Mouse (Mus musculus): ENCODE data around the gene Qrfp. TPM values are rescaled to one million over a fixed set of nuclear protein-coding genes. Genes with fewer than 3 reads are reported as not detected.

Qrfp gene
- total and polyA plus RNA-seq, 3 experiments = 0.13 TPM; not detected in 2

DNA sequence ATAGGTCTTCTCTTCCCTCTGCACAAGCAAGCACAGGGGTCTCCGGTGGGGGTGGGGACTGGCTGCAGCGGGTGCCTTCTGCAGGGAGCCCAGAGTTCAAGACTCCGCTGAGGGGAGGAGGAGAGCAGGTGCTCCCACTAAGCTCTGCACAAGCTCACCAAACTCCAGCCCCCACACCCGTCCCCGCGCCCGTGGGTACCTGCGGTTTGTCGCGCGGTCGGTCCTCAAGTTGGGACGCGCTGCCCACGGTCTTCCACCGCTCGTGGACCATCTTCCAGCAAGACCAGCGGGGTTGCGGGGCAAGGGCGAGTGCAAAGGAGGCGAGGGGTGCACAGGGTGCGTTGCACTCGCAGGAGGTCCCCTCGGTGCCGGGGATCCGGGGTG lies 35.1 kb upstream of the Qrfp start:
- DNase-seq (ENCODE audit: low read depth, low spot score) = no peak
- Histone ChIP-seq H3K9ac (ENCODE audit: control insufficient read depth, low read depth, low read length, poor library complexity, severe bottlenecking) (no peak overlapping the region), H3K27ac (ENCODE audit: control insufficient read depth, low read depth, low read length) (no peak overlapping the region), H3K9me3 (replicated peaks; ENCODE audit: insufficient read depth, low read length) (no peaks in the 10 kb centered on the region), H3K4me3 (ENCODE audit: control insufficient read depth in 1 of 2, insufficient read depth in 1 of 2, low read depth in 2 of 2, low read length in 2 of 2) (no peak overlapping the region), H3K79me2 (ENCODE audit: control insufficient read depth, insufficient read depth, low read length, poor library complexity) (no peaks in the 10 kb centered on the region), H3K27me3 (ENCODE audit: control insufficient read depth in 1 of 2, insufficient read depth in 2 of 2, low read length in 2 of 2) (no peaks in the 10 kb centered on the region), H3K4me1 (ENCODE audit: control insufficient read depth in 1 of 2, insufficient read depth in 2 of 2, low read length in 2 of 2) (no peaks in the 10 kb centered on the region), H3K36me3 (ENCODE audit: control insufficient read depth in 1 of 2, insufficient read depth in 2 of 2, low read length in 2 of 2) (no peaks in the 10 kb centered on the region)
- TF ChIP-seq USF2 (IDR thresholded peaks at IDR 0.05; ENCODE audit: borderline replicate concordance in 1 of 2, insufficient read depth in 1 of 2, low read depth in 1 of 2, low read length in 2 of 2) (no peak), CHD2 (IDR thresholded peaks at IDR 0.05; ENCODE audit: low read length) (no peak), TAL1 (IDR thresholded peaks at IDR 0.05; ENCODE audit: low read length) (no peak)

DNA sequence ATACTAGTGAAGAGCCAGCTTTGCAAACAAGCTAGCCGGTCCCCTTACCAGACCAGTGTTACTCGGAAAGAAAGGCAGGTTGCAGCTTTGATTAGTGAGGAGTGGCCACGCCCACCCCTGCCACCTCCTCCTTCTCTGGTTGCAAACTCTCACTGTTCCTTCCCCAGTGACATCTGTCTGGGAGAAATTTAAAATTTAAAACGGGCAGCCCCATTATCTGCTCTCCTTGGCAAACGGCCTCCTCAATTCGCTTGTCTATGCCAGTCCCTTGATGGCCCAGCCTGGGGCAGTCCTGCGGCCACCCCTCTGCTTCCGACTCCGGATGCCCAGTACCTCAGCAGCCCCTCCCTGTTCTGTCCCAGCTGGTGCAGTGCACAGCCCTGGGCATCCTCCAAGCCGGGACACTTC lies 34.4 kb upstream of the Qrfp start:
- Histone ChIP-seq H3K27me3 (ENCODE audit: control insufficient read depth in 1 of 2, insufficient read depth in 2 of 2, low read length in 2 of 2) (no peaks in the 10 kb centered on the region; a peak in 1 of 4 replicates), H3K9me3 (replicated peaks; ENCODE audit: insufficient read depth, low read length) (no peaks in the 10 kb centered on the region), H3K36me3 (ENCODE audit: control insufficient read depth in 1 of 2, insufficient read depth in 2 of 2, low read length in 2 of 2) (no peaks in the 10 kb centered on the region), H3K4me3 (ENCODE audit: control insufficient read depth in 1 of 2, insufficient read depth in 1 of 2, low read depth in 2 of 2, low read length in 2 of 2) (no peak overlapping the region), H3K79me2 (ENCODE audit: control insufficient read depth, insufficient read depth, low read length, poor library complexity) (no peaks in the 10 kb centered on the region), H3K27ac (ENCODE audit: control insufficient read depth, low read depth, low read length) (no peak overlapping the region), H3K4me1 (ENCODE audit: control insufficient read depth in 1 of 2, insufficient read depth in 2 of 2, low read length in 2 of 2) (no peaks in the 10 kb centered on the region), H3K9ac (ENCODE audit: control insufficient read depth, low read depth, low read length, poor library complexity, severe bottlenecking) (no peak overlapping the region)
- DNase-seq (ENCODE audit: low read depth, low spot score) = no peak
- TF ChIP-seq TAL1 (IDR thresholded peaks at IDR 0.05; ENCODE audit: low read length) (no peak), ELF1 (IDR thresholded peaks at IDR 0.05; ENCODE audit: low read depth, low read length) (no peak), RCOR1 (IDR thresholded peaks at IDR 0.05; ENCODE audit: low read depth, low read length) (no peak), POLR2AphosphoS2 (IDR thresholded peaks at IDR 0.05; ENCODE audit: low read length) (no peak), MAZ (IDR thresholded peaks at IDR 0.05; ENCODE audit: low read depth, low read length) (no peak), GATA1 (IDR thresholded peaks at IDR 0.05; ENCODE audit: low read depth, low read length) (no peak), SMC3 (IDR thresholded peaks at IDR 0.05; ENCODE audit: low read depth, low read length) (no peak), JUND (IDR thresholded peaks at IDR 0.05; ENCODE audit: low read depth, low read length) (no peak), NELFE (IDR thresholded peaks at IDR 0.05; ENCODE audit: low read depth, low read length) (no peak), HCFC1 (IDR thresholded peaks at IDR 0.05; ENCODE audit: low read depth, low read length) (no peak), BHLHE40 (IDR thresholded peaks at IDR 0.05; ENCODE audit: borderline replicate concordance, low read depth, low read length) (no peak), POLR2A (IDR thresholded peaks at IDR 0.05; ENCODE audit: control insufficient read depth in 1 of 2, insufficient read depth in 1 of 2, low read depth in 1 of 2, low read length in 2 of 2, poor library complexity in 1 of 2) (no peak), EP300 (IDR thresholded peaks at IDR 0.05; ENCODE audit: low read depth in 1 of 2, low read length in 2 of 2) (no peak), CHD1 (IDR thresholded peaks at IDR 0.05; ENCODE audit: low read depth, low read length) (no peak)

DNA sequence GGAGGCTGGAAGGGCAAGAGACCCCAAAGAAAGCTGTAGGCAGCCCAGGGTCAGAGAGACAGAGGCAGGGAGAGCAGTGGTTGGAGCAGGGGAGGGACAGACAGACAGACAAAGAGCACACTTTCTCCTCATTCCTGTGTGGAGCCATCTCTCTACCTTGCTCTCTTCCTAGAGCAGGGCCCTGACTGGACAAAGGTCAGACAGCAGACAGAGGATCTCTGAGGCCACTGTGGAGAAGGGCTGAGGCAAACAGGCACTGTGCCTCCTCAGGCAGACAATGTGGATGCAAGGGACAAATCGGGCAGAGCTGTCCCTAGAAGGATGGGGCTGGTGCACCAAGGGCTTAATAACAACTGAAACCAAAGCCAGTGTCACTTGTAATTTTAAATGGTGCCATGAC lies 28.5 kb upstream of the Qrfp start:
- no peak for DNase-seq (ENCODE audit: low read depth, low spot score)
- Histone ChIP-seq H3K27ac (ENCODE audit: control insufficient read depth, low read depth, low read length) (no peak overlapping the region), H3K4me1 (ENCODE audit: control insufficient read depth in 1 of 2, insufficient read depth in 2 of 2, low read length in 2 of 2) (no peaks in the 10 kb centered on the region), H3K27me3 (ENCODE audit: control insufficient read depth in 1 of 2, insufficient read depth in 2 of 2, low read length in 2 of 2) (no peaks in the 10 kb centered on the region; a peak in 1 of 4 replicates), H3K79me2 (ENCODE audit: control insufficient read depth, insufficient read depth, low read length, poor library complexity) (no peaks in the 10 kb centered on the region), H3K36me3 (ENCODE audit: control insufficient read depth in 1 of 2, insufficient read depth in 2 of 2, low read length in 2 of 2) (no peaks in the 10 kb centered on the region), H3K9ac (ENCODE audit: control insufficient read depth, low read depth, low read length, poor library complexity, severe bottlenecking) (no peak overlapping the region), H3K9me3 (replicated peaks; ENCODE audit: insufficient read depth, low read length) (no peaks in the 10 kb centered on the region), H3K4me3 (ENCODE audit: control insufficient read depth in 1 of 2, insufficient read depth in 1 of 2, low read depth in 2 of 2, low read length in 2 of 2) (no peak overlapping the region)
- TF ChIP-seq UBTF (IDR thresholded peaks at IDR 0.05; ENCODE audit: borderline replicate concordance, insufficient read depth, low read depth, low read length) (no peak), GABPA (IDR thresholded peaks at IDR 0.05; ENCODE audit: low read depth, low read length) (no peak), RCOR1 (IDR thresholded peaks at IDR 0.05; ENCODE audit: low read depth, low read length) (no peak), GATA1 (IDR thresholded peaks at IDR 0.05; ENCODE audit: low read depth, low read length) (no peak), MYC (IDR thresholded peaks at IDR 0.05; ENCODE audit: low read depth, low read length) (no peak), CHD1 (IDR thresholded peaks at IDR 0.05; ENCODE audit: low read depth, low read length) (no peak), USF2 (IDR thresholded peaks at IDR 0.05; ENCODE audit: borderline replicate concordance in 1 of 2, insufficient read depth in 1 of 2, low read depth in 1 of 2, low read length in 2 of 2) (no peak), MEF2A (IDR thresholded peaks at IDR 0.05; ENCODE audit: extremely low read depth, insufficient replicate concordance, low read depth, low read length, poor library complexity, severe bottlenecking) (no peak), CTCF (IDR thresholded peaks at IDR 0.05 in 2 of 3, conservative IDR thresholded peaks at IDR 0.05 in 1 of 3; ENCODE audit: control insufficient read depth in 1 of 3, insufficient read depth in 1 of 3, low read depth in 2 of 3, low read length in 3 of 3, poor library complexity in 1 of 3, severe bottlenecking in 1 of 3) (no peak), MXI1 (IDR thresholded peaks at IDR 0.05; ENCODE audit: low read depth, low read length) (no peak), POLR2A (IDR thresholded peaks at IDR 0.05; ENCODE audit: control insufficient read depth in 1 of 2, insufficient read depth in 1 of 2, low read depth in 1 of 2, low read length in 2 of 2, poor library complexity in 1 of 2) (no peak), TBP (IDR thresholded peaks at IDR 0.05; ENCODE audit: low read depth, low read length) (no peak)
